Mouse (Mus musculus): ENCODE results near the gene Nop10. TPM values are rescaled to one million over a fixed set of nuclear protein-coding genes. Genes with fewer than 3 reads are reported as not detected.

Nop10 gene
- 116 and 120 TPM in 2 replicates for polyA plus RNA-seq (2015; fragmentation: Nextera tagmentation; extraction: Ambion mirVana)

DNA sequence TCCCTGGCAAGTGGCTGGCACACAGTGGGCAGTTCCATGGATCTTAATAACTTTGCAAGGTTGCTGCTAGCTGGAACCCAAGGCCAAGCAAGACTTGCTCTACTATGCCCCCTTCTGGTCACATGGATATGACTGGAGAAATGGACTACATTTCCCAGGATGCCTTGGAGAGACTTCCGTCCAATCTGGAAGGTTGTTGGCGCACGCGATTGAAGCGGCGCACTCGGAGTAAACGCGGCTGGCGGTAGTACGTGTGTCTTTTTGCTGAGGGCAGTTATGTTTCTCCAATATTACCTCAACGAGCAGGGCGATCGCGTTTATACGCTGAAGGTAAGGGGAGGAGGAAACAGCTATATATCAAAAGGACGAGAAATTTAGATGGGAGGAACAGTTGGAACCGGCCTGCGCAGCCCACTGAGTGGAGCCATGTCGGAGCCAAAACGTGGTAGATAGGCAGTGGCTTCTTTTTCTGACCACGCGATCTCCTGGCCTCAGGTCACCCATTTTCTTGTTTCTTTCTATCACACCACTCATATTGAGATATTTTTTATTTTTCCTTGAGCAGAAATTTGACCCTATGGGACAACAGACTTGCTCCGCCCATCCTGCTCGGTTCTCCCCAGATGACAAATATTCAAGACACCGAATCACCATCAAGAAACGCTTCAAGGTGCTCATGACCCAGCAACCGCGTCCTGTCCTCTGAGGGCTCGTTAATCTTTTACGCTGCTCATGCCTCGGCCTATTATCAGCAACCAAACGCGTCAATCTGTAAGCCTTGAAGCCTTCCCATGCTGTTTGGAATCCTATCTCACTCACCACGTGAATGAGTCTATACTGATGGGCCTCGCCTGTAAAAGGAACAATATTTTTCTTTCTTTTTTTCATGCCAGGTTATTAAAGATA, at the start of gene Nop10:
Gene Nop10 (plus strand): TSS at position 179 of the 906 bp plus-strand sequence.
- Histone ChIP-seq H3K4me2 (replicated peaks; ENCODE audit: low read depth, low read length) (peak within 1 kb of the TSS; percentile 63), H3K27ac (ENCODE audit: low read length) (peak within 1 kb of the TSS; percentile 43; the same call in 1 of the 2 replicates), H3K27me3 (replicated peaks; ENCODE audit: insufficient read depth, low read length) (no peaks in the 10 kb centered on the region), H3K36me3 (ENCODE audit: insufficient read depth, low read length) (no peaks in the 10 kb centered on the region), H3K9ac (replicated peaks; ENCODE audit: low read depth) (peak within 1 kb of the TSS; percentile 37; the same call in 1 of the 2 replicates), H3K9me3 (ENCODE audit: low read length) (no peaks in the 10 kb centered on the region), H3K4me1 (ENCODE audit: insufficient read depth, low read depth, low read length) (peaks cover 5% of the 10 kb centered on the region; the same call in 1 of the 2 replicates), H3K4me3 (ENCODE audit: low read depth, low read length) (peak within 1 kb of the TSS; percentile 56)
- no peak for TF ChIP-seq EP300 (IDR thresholded peaks at IDR 0.05)
- peak; percentile 93 for TF ChIP-seq CTCF (IDR thresholded peaks at IDR 0.05)
- ATAC-seq (peak; percentile 55), DNase-seq (ENCODE audit: low spot score) (peak; percentile 94)
- under 1% methylated on average over 36 of the region's 36 CpGs for WGBS

DNA sequence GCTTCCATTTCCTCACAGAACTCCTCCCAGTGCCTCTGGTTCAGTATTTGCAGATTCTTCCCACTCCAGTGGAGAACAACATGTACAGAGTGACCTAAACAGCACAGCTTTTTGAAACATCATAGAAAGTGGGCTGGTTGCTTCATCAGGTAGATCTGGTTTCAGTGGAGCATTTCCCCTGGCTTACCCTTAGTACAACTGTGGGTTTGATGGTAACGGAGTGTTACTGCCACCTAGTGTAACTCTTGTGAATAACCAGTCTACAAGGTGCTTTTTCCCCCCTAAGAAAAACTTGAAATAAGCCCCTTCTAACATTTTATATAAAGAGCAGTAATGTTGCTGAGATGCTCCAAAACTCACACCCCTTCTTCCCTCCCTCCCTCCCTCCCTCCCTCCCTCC, 45.7 kb upstream of the Nop10 start:
- DNase-seq (ENCODE audit: low spot score) (peak; percentile 59), ATAC-seq (peak; percentile 43)

DNA sequence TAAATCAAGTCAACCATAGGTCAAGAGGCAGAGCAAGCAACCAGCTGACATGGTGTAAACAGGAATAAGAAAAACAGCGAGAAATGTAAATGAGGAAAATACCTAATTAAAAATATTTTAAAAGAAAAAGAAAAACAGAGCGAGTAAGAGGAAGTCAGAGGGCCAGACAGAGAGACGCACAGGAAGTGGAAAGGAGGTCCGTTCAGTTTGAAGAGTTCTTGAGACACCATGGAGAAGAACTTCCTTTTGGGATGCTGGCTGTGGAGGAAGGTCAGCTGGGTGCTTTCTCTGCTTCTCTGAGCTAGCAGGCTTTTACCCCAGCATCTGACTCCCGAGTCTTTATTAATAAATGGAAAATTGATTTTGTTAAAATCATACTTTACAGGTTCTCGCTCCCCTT, 44.1 kb upstream of the Nop10 start:
- WGBS: 59% methylated on average over 6 of the region's 6 CpGs
- ATAC-seq: no peak

More for the DNA sequence above, 45.7 kb upstream of the Nop10 start:
- H3K9me3 ChIP-seq (ENCODE audit: low read length): no peaks in the 10 kb centered on the region
- no peaks in the 10 kb centered on the region for H3K36me3 ChIP-seq (ENCODE audit: insufficient read depth, low read length)
- H3K4me2 ChIP-seq (replicated peaks; ENCODE audit: low read depth, low read length): no peak overlapping the region
- H3K27ac ChIP-seq (ENCODE audit: low read length): no peak overlapping the region
- no peak for TF ChIP-seq EP300 (IDR thresholded peaks at IDR 0.05)
- TF ChIP-seq CTCF (IDR thresholded peaks at IDR 0.05): peak; percentile 68
- H3K27me3 ChIP-seq (replicated peaks; ENCODE audit: insufficient read depth, low read length): no peaks in the 10 kb centered on the region
- no peak overlapping the region for H3K4me3 ChIP-seq (ENCODE audit: low read depth, low read length)
- 0% methylated on average over 1 of the region's 1 CpGs for WGBS
- no peak overlapping the region for H3K9ac ChIP-seq (replicated peaks; ENCODE audit: low read depth)
- no peaks in the 10 kb centered on the region for H3K4me1 ChIP-seq (ENCODE audit: insufficient read depth, low read depth, low read length)

DNA sequence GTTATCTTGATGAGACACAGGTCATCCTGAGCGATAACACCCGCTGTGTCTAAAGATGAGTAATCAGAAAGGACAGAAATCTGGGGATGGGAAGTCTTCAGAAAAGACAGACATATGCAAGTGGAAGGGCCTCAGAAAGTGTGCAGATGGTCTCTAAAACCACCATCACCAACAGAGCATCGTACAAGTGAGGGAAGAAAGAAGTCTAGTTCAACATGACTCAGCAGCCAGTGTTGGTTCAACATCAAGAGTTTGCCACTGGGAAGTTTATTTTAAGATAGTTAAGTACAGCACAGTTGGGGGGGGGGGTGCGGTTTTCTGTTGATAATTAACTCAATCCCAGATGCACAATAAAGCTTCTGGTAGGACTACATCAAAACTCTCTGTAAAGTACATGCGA, 40.8 kb upstream of the Nop10 start:
- no peak for TF ChIP-seq EP300 (IDR thresholded peaks at IDR 0.05)
- TF ChIP-seq CTCF (IDR thresholded peaks at IDR 0.05): no peak
- no peak overlapping the region for H3K4me2 ChIP-seq (replicated peaks; ENCODE audit: low read depth, low read length)
- H3K4me1 ChIP-seq (ENCODE audit: insufficient read depth, low read depth, low read length): no peaks in the 10 kb centered on the region
- H3K4me3 ChIP-seq (ENCODE audit: low read depth, low read length): no peak overlapping the region
- ATAC-seq: no peak
- no peak overlapping the region for H3K27ac ChIP-seq (ENCODE audit: low read length)
- H3K9ac ChIP-seq (replicated peaks; ENCODE audit: low read depth): no peak overlapping the region
- H3K9me3 ChIP-seq (ENCODE audit: low read length): no peaks in the 10 kb centered on the region
- DNase-seq (ENCODE audit: low spot score): no peak
- no peaks in the 10 kb centered on the region for H3K36me3 ChIP-seq (ENCODE audit: insufficient read depth, low read length)
- 73% methylated on average over 5 of the region's 5 CpGs for WGBS
- H3K27me3 ChIP-seq (replicated peaks; ENCODE audit: insufficient read depth, low read length): no peaks in the 10 kb centered on the region

More for the DNA sequence above, 44.1 kb upstream of the Nop10 start:
- no peak overlapping the region for H3K9ac ChIP-seq (replicated peaks; ENCODE audit: low read depth)
- H3K27ac ChIP-seq (ENCODE audit: low read length): no peak overlapping the region
- H3K36me3 ChIP-seq (ENCODE audit: insufficient read depth, low read length): no peaks in the 10 kb centered on the region
- no peak overlapping the region for H3K4me2 ChIP-seq (replicated peaks; ENCODE audit: low read depth, low read length)
- DNase-seq (ENCODE audit: low spot score): peak; percentile 22
- H3K27me3 ChIP-seq (replicated peaks; ENCODE audit: insufficient read depth, low read length): no peaks in the 10 kb centered on the region
- no peak overlapping the region for H3K4me3 ChIP-seq (ENCODE audit: low read depth, low read length)
- H3K4me1 ChIP-seq (ENCODE audit: insufficient read depth, low read depth, low read length): no peaks in the 10 kb centered on the region
- TF ChIP-seq CTCF (IDR thresholded peaks at IDR 0.05) (no peak), EP300 (IDR thresholded peaks at IDR 0.05) (no peak)
- H3K9me3 ChIP-seq (ENCODE audit: low read length): no peaks in the 10 kb centered on the region

DNA sequence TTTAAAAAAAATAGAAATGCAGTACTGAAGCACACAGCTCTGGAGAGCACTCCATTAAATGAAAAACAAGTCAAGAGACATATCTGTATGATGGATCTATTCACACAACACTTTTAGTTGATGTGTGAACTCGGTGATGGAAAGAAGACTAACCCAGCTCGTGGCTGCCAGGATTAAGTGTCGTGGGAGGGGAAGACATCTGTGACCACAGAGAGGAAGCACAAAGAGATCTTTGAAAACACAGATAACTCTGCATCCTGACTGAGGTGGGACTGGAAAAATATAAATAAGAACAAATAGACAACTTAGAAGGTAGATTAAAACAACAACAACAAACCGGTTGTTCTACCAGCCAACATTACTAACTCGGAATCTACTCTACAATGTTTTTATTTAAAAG, 39.1 kb upstream of the Nop10 start:
- Histone ChIP-seq H3K4me1 (ENCODE audit: insufficient read depth, low read depth, low read length) (no peaks in the 10 kb centered on the region), H3K4me2 (replicated peaks; ENCODE audit: low read depth, low read length) (no peak overlapping the region), H3K36me3 (ENCODE audit: insufficient read depth, low read length) (no peaks in the 10 kb centered on the region), H3K4me3 (ENCODE audit: low read depth, low read length) (no peak overlapping the region), H3K9ac (replicated peaks; ENCODE audit: low read depth) (no peak overlapping the region), H3K27me3 (replicated peaks; ENCODE audit: insufficient read depth, low read length) (no peaks in the 10 kb centered on the region), H3K27ac (ENCODE audit: low read length) (no peak overlapping the region), H3K9me3 (ENCODE audit: low read length) (no peaks in the 10 kb centered on the region)
- no peak for TF ChIP-seq CTCF (IDR thresholded peaks at IDR 0.05)
- no peak for TF ChIP-seq EP300 (IDR thresholded peaks at IDR 0.05)
- no peak for DNase-seq (ENCODE audit: low spot score)
- no peak for ATAC-seq
- 62% methylated on average over 5 of the region's 5 CpGs for WGBS

DNA sequence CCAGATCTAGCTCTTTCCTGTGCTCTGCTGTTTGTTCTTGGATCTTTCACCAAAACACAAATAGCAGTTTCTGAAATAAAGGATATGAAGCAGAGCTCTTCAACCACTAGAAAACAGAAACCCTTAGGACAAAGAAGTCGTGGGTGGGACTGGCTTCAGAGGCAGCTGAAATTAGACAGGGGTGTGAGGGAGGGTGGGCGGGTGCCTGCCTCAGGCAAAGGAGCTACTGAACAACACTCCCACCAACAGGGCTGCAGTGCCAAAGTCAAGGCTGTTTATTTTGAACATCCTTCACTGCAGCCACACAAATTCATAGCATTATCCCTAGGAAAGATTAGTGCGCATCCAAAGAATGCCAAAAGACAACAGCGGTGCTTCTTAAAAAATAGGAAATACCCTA, 37.4 kb upstream of the Nop10 start:
- H3K4me1 ChIP-seq (ENCODE audit: insufficient read depth, low read depth, low read length): no peaks in the 10 kb centered on the region
- no peak for TF ChIP-seq EP300 (IDR thresholded peaks at IDR 0.05)
- no peak for TF ChIP-seq CTCF (IDR thresholded peaks at IDR 0.05)
- DNase-seq (ENCODE audit: low spot score): no peak
- H3K9me3 ChIP-seq (ENCODE audit: low read length): no peaks in the 10 kb centered on the region
- no peak overlapping the region for H3K9ac ChIP-seq (replicated peaks; ENCODE audit: low read depth)
- no peak overlapping the region for H3K4me3 ChIP-seq (ENCODE audit: low read depth, low read length)
- no peak for ATAC-seq
- H3K4me2 ChIP-seq (replicated peaks; ENCODE audit: low read depth, low read length): no peak overlapping the region
- no peaks in the 10 kb centered on the region for H3K27me3 ChIP-seq (replicated peaks; ENCODE audit: insufficient read depth, low read length)
- H3K36me3 ChIP-seq (ENCODE audit: insufficient read depth, low read length): no peaks in the 10 kb centered on the region
- no peak overlapping the region for H3K27ac ChIP-seq (ENCODE audit: low read length)
- WGBS: 68% methylated on average over 4 of the region's 4 CpGs

All from lung, postnatal 0 days (tissue).